Comparison of ENCODE assay signal across 8 mouse cellular contexts in genomic region chr16:18876091-18876441, GRCm38 (mm10). TPM values are rescaled to one million over a fixed set of nuclear protein-coding genes. Genes with fewer than 3 reads are reported as not detected.
DNase-seq lines count a peak whose midpoint lies in the region; ATAC-seq and TF ChIP-seq lines count a peak whose summit lies in the region.

No protein-coding gene starts in this region.

- no peaks in the 10 kb centered on the region for H3K9me3 ChIP-seq in megakaryocyte, embryonic 14.5 days
- no peaks in the 10 kb centered on the region for H3K9me3 ChIP-seq in limb, embryonic 11.5 days (ENCODE audit: control insufficient read depth, low read length)

- under 1% methylated on average over 17 of the region's 17 CpGs for WGBS in limb, embryonic 11.5 days
- under 1% methylated on average over 17 of the region's 17 CpGs for WGBS in small intestine, adult 2 months

- ATAC-seq in megakaryocyte, adult 5-6 weeks (ENCODE audit: poor library complexity, severe bottlenecking): no peak; the same call in 1 of the 2 replicates
- peak; percentile 15 for ATAC-seq in erythroid progenitor cell, adult 5-6 weeks (replicated peaks; ENCODE audit: low FRiP score, poor library complexity, severe bottlenecking)
- peak; percentile 60 for ATAC-seq in limb, embryonic 11.5 days (ENCODE audit: insufficient number of reproducible peaks, low FRiP score, low TSS enrichment, low read depth)

- DNase-seq in limb, embryonic 11.5 days (ENCODE audit: low spot score): no peak
- no peak for DNase-seq in adrenal gland, postnatal 14 days
- no peak for DNase-seq in layer of hippocampus, adult 18-20 months (ENCODE audit: low spot score in 2 of 2)
- no peak for DNase-seq in embryo, embryonic 10.5 days (ENCODE audit: low spot score)

- H3K27ac ChIP-seq in limb, embryonic 11.5 days (replicated peaks; ENCODE audit: low read depth, low read length): peak overlapping the region; percentile 85
- H3K27ac ChIP-seq in small intestine, adult 2 months (ENCODE audit: insufficient read depth, low read depth, low read length): peak overlapping the region; percentile 31

- H3K9ac ChIP-seq in limb, embryonic 11.5 days (ENCODE audit: low read length): peak overlapping the region; percentile 89

- no peaks in the 10 kb centered on the region for H3K27me3 ChIP-seq in megakaryocyte, embryonic 14.5 days (replicated peaks)
- no peaks in the 10 kb centered on the region for H3K27me3 ChIP-seq in limb, embryonic 11.5 days (ENCODE audit: control insufficient read depth, insufficient read depth, low read length)
- H3K27me3 ChIP-seq in small intestine, adult 2 months (ENCODE audit: control insufficient read depth, insufficient read depth, low read length): no peaks in the 10 kb centered on the region

- TF ChIP-seq POLR2A in small intestine, adult 2 months (IDR thresholded peaks at IDR 0.05; ENCODE audit: low read depth, low read length): no peak

- H3K4me1 ChIP-seq in megakaryocyte, embryonic 14.5 days: peaks cover 38% of the 10 kb centered on the region
- no peaks in the 10 kb centered on the region for H3K4me1 ChIP-seq in limb, embryonic 11.5 days (ENCODE audit: control insufficient read depth, insufficient read depth, low read length)
- H3K4me1 ChIP-seq in small intestine, adult 2 months (ENCODE audit: control insufficient read depth, insufficient read depth, insufficient read length, low read length): peaks cover 6% of the 10 kb centered on the region; the same call in 1 of the 2 replicates

- TF ChIP-seq CTCF in small intestine, adult 2 months (IDR thresholded peaks at IDR 0.05; ENCODE audit: extremely low read depth, insufficient read length, insufficient replicate concordance, low read depth, low read length): no peak

- H3K4me3 ChIP-seq in megakaryocyte, embryonic 14.5 days (replicated peaks): peak overlapping the region; percentile 100
- H3K4me3 ChIP-seq in limb, embryonic 11.5 days (ENCODE audit: low read depth, low read length): peak overlapping the region; percentile 91
- H3K4me3 ChIP-seq in small intestine, adult 2 months (ENCODE audit: low read depth, low read length): peak overlapping the region; percentile 99

- H3K36me3 ChIP-seq in megakaryocyte, embryonic 14.5 days (replicated peaks; ENCODE audit: low read length): peaks cover 54% of the 10 kb centered on the region
- H3K36me3 ChIP-seq in limb, embryonic 11.5 days (ENCODE audit: control insufficient read depth, insufficient read depth, low read length): peaks cover 9% of the 10 kb centered on the region; the same call in 1 of the 2 replicates
- H3K36me3 ChIP-seq in small intestine, adult 2 months (ENCODE audit: control insufficient read depth, insufficient read depth, low read length): peaks cover 23% of the 10 kb centered on the region

- H3K4me2 ChIP-seq in limb, embryonic 11.5 days (ENCODE audit: low read depth, severe bottlenecking): peak overlapping the region; percentile 81; the same call in 1 of the 2 replicates

RNA-seq across cellular contexts. Expression of gene Mrpl40, which starts 0.6 kb away (rescaled TPM):
- 8.4 and 19.5 TPM in 2 replicates for polyA plus RNA-seq in megakaryocyte, embryonic 14.5 days (2012; ENCODE audit: insufficient read depth, low replicate concordance)
- 80.1 and 85.8 TPM in 2 replicates for total RNA-seq in megakaryocyte, adult 5-6 weeks (2015)
- 78.2 and 81.7 TPM in 2 replicates for total RNA-seq in megakaryocyte, adult 5-6 weeks (2017)
- total RNA-seq in erythroid progenitor cell, adult 5-6 weeks (2015; ENCODE audit: low replicate concordance): 55.1 and 86.4 TPM in 2 replicates
- 34.3 and 39.0 TPM in 2 replicates for total RNA-seq in erythroid progenitor cell, adult 5-6 weeks (2017; ENCODE audit: low replicate concordance)
- polyA plus RNA-seq in limb, embryonic 11.5 days (2014; fragmentation: Nextera tagmentation; extraction: Ambion mirVana): 101 and 102 TPM in 2 replicates
- 6.9 and 8.2 TPM in 2 replicates for polyA plus RNA-seq in small intestine, adult 2 months (2012; rRNA removed)
- 57.0 and 62.0 TPM in 2 replicates for total RNA-seq in adrenal gland, postnatal 14 days (2021)
- total RNA-seq in layer of hippocampus, adult 18-20 months (2021): 10 to 100 TPM; 33.7 to 35.0 TPM

RNA-seq across cellular contexts. Expression of gene Hira, which starts 0.8 kb away (rescaled TPM):
- polyA plus RNA-seq in megakaryocyte, embryonic 14.5 days (2012; ENCODE audit: insufficient read depth, low replicate concordance): 6.4 and 6.6 TPM in 2 replicates
- total RNA-seq in megakaryocyte, adult 5-6 weeks (2015): 28.3 and 34.5 TPM in 2 replicates
- total RNA-seq in megakaryocyte, adult 5-6 weeks (2017): 43.8 and 60.5 TPM in 2 replicates
- total RNA-seq in erythroid progenitor cell, adult 5-6 weeks (2015; ENCODE audit: low replicate concordance): 66.2 and 71.7 TPM in 2 replicates
- total RNA-seq in erythroid progenitor cell, adult 5-6 weeks (2017; ENCODE audit: low replicate concordance): 18.5 and 36.7 TPM in 2 replicates
- polyA plus RNA-seq in limb, embryonic 11.5 days (2014; fragmentation: Nextera tagmentation; extraction: Ambion mirVana): 11.5 and 17.0 TPM in 2 replicates
- polyA plus RNA-seq in small intestine, adult 2 months (2012; rRNA removed): 22.5 and 49.3 TPM in 2 replicates
- 36.8 and 38.8 TPM in 2 replicates for total RNA-seq in adrenal gland, postnatal 14 days (2021)
- total RNA-seq in layer of hippocampus, adult 18-20 months (2021): 10 to 100 TPM; 75.6 to 88.3 TPM

RNA-seq across cellular contexts. Expression of gene Gm28539, which starts 39.7 kb away (rescaled TPM):
- not detected in 2 replicates for polyA plus RNA-seq in megakaryocyte, embryonic 14.5 days (2012; ENCODE audit: insufficient read depth, low replicate concordance)
- not detected in 2 replicates for total RNA-seq in megakaryocyte, adult 5-6 weeks (2015)
- not detected in 2 replicates for total RNA-seq in megakaryocyte, adult 5-6 weeks (2017)
- not detected in 2 replicates for total RNA-seq in erythroid progenitor cell, adult 5-6 weeks (2015; ENCODE audit: low replicate concordance)
- 15.7 TPM in 1 of 2 replicates, not detected in the other for total RNA-seq in erythroid progenitor cell, adult 5-6 weeks (2017; ENCODE audit: low replicate concordance)
- not detected in 2 replicates for polyA plus RNA-seq in limb, embryonic 11.5 days (2014; fragmentation: Nextera tagmentation; extraction: Ambion mirVana)
- not detected in 2 replicates for polyA plus RNA-seq in small intestine, adult 2 months (2012; rRNA removed)
- 1.8 and 5.6 TPM in 2 replicates for total RNA-seq in adrenal gland, postnatal 14 days (2021)
- total RNA-seq in layer of hippocampus, adult 18-20 months (2021): 1 to 10 TPM; 6.6 to 7.2 TPM

RNA-seq across cellular contexts. Expression of gene 2510002D24Rik, which starts 39.7 kb away (rescaled TPM):
- polyA plus RNA-seq in megakaryocyte, embryonic 14.5 days (2012; ENCODE audit: insufficient read depth, low replicate concordance): 26.8 and 66.9 TPM in 2 replicates
- 7.8 and 9.6 TPM in 2 replicates for total RNA-seq in megakaryocyte, adult 5-6 weeks (2015)
- 9.6 and 9.9 TPM in 2 replicates for total RNA-seq in megakaryocyte, adult 5-6 weeks (2017)
- 5.4 and 7.5 TPM in 2 replicates for total RNA-seq in erythroid progenitor cell, adult 5-6 weeks (2015; ENCODE audit: low replicate concordance)
- total RNA-seq in erythroid progenitor cell, adult 5-6 weeks (2017; ENCODE audit: low replicate concordance): 3.9 TPM in 2 replicates
- 28.4 and 31.4 TPM in 2 replicates for polyA plus RNA-seq in limb, embryonic 11.5 days (2014; fragmentation: Nextera tagmentation; extraction: Ambion mirVana)
- 33.6 and 49.8 TPM in 2 replicates for polyA plus RNA-seq in small intestine, adult 2 months (2012; rRNA removed)
- total RNA-seq in adrenal gland, postnatal 14 days (2021): 15.4 and 19.3 TPM in 2 replicates
- total RNA-seq in layer of hippocampus, adult 18-20 months (2021): 10 to 100 TPM; 24.7 to 27.8 TPM
